Mouse (Mus musculus): ENCODE data around the gene Wnk3. TPM values are rescaled to one million over a fixed set of nuclear protein-coding genes. Genes with fewer than 3 reads are reported as not detected.

Wnk3 gene
- 1 to 10 TPM; 1.7 to 2.1 TPM for total RNA-seq (2021)
- long read RNA-seq, experiment 1, partial matches to known transcripts = 0 of 1 reads
- long read RNA-seq, experiment 1, other reads (novel, unspliced or antisense) = 1 of 1 reads
- long read RNA-seq, experiment 2 = 0 reads

GRCm38 (mm10) chrX:151197778-151198177, at the start of gene Wnk3:
Gene Wnk3 (plus strand): TSS chrX:151198078.
- DNase-seq = no peak

- DNase-seq = no peak
These were observed 39.5 kb upstream of the Wnk3 start for GRCm38 (mm10) chrX:151158414-151158813.

GRCm38 (mm10) chrX:151168438-151169131, 29.3 kb upstream of the Wnk3 start:
- DNase-seq = peak; percentile 29

GRCm38 (mm10) chrX:151169261-151169961, 28.5 kb upstream of the Wnk3 start:
- peak; percentile 60 for DNase-seq

- peak; percentile 1 for DNase-seq
These were observed 24.7 kb upstream of the Wnk3 start for GRCm38 (mm10) chrX:151173134-151173533.

GRCm38 (mm10) chrX:151298329-151298728, 100.5 kb downstream of the Wnk3 start:
- no peak for DNase-seq

GRCm38 (mm10) chrX:151313732-151314131, 115.9 kb downstream of the Wnk3 start:
- DNase-seq = no peak

- no peak for DNase-seq
These were observed 135.7 kb downstream of the Wnk3 start for GRCm38 (mm10) chrX:151333615-151334014.

GRCm38 (mm10) chrX:151337804-151338203, 139.9 kb downstream of the Wnk3 start:
- peak; percentile 74 for DNase-seq

GRCm38 (mm10) chrX:151343761-151344500, 146.1 kb downstream of the Wnk3 start, which contains the start of gene Fam120c:
Gene Fam120c (plus strand): TSS chrX:151344175.
- peak; percentile 92 for DNase-seq

- DNase-seq = peak; percentile 64
These were observed 146.7 kb downstream of the Wnk3 start for GRCm38 (mm10) chrX:151344501-151344984.

- peak; percentile 35 for DNase-seq
These were observed 147.7 kb downstream of the Wnk3 start for GRCm38 (mm10) chrX:151345333-151346125.

GRCm38 (mm10) chrX:151347278-151347677, 149.4 kb downstream of the Wnk3 start:
- no peak for DNase-seq

- DNase-seq = peak; percentile 5
These were observed 151.4 kb downstream of the Wnk3 start for GRCm38 (mm10) chrX:151349322-151349721.

Other genes starting within 250 kb of the Wnk3 start
- gene Gnl3l, start 180.8 kb upstream of the Wnk3 start, total RNA-seq (2021) = 10 to 100 TPM; 48.5 to 49.2 TPM
- gene Fgd1, start 151.9 kb upstream of the Wnk3 start, total RNA-seq (2021) = 10 to 100 TPM; 17.4 to 19.7 TPM
- gene Tsr2, start 101.5 kb upstream of the Wnk3 start, total RNA-seq (2021) = 10 to 100 TPM; 26.0 to 32.0 TPM
- gene Fam120c, start 146.1 kb downstream of the Wnk3 start, total RNA-seq (2021) = 10 to 100 TPM in 1 of 2 experiments, 1 to 10 TPM in 1; 9.9 to 13.3 TPM

Measured in adrenal gland, postnatal 10 days (tissue).